Mouse (Mus musculus) embryo, embryonic 11.5 days (tissue): ENCODE results near the gene 1110008P14Rik.
"Not testable (repeated sequence)": the region's sequence is repeated elsewhere in the genome, so short reads cannot be mapped to it uniquely, and the experiment has no call there.

ENCODE experiments used
- DNase-seq: peaks from one replicate; pipeline ENCODE4 v3.0.0-alpha.2; 2012; ENCODE audit warnings: low read depth, low spot score

1110008P14Rik gene

DNA sequence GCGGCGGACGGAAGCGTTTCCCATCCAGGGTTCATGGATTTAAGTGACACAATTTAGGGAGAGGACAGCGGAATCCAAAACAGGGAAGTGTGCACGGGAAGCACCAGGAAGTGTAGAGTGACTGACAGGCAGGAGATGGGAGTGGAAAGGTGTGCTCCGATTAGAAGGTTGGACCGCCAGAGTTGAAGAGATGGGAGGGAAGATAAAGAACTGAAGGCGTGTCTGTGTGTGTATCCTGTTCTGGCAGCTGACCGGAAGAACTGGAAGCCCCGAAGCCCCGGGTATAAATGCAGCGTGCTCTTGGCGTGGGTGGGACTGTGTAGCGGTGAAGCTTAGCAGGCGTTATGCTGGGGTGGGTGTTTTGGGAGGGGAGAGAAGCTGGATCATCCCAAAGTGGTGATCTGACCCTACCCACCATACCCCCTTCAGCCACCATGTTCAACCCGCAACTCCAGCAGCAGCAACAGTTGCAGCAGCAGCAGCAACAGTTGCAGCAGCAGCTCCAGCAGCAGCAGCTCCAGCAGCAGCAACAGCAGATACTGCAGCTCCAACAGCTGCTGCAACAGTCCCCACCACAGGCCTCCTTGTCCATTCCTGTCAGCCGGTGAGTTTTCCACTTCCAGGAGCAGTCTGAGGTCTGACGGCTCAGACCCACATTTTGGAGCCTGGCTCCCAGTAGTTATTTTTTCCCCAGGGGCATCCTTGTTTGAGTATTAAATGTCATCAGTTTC is 18.2 kb downstream of the 1110008P14Rik start:
- DNase-seq: peak; percentile 14

DNA sequence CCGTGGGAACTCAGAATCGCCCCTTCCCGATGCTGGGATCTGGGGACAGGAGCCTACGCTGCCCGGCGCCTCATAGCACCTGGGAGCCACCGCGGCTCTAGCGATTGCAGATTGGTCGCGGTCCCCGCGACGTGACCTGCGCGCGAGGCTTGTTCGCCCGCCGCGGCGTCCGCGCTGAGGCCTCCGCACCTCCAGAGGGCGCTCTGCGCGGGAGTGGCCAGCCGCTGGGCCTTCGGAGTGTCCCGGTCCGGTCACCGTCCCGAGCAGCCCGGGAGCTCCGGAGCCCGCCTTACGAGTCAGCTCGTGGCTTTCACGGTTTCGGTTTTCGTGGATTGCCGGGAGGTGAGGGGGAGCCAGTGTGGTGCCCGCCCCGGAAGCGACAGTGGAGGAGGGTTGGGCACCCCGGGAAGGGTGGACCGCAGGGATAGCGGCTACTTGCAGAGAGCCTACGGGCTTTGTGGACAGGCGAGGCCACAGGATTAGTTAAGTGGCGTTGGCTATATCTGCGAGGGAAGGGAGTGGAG is 18.9 kb downstream of the 1110008P14Rik start:
- DNase-seq: peak; percentile 79

DNA sequence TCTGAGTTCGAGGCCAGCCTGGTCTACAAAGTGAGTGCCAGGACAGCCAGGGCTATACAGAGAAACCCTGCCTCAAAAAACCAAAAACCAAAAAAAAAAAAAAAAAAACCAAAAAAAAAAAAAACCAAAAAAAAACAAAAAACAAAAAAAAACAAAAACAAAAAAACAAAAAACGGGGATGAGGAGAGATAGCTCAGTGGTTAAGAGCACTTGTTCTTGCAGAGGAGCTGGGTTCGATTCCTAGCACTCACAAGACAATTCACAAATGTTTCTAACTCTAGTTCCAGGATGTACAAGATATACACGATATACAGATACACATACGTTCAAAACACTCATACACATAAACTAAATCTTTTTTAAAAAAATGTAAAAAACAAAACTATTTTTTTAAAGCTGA is 19.5 kb downstream of the 1110008P14Rik start:
- DNase-seq: not testable (repeated sequence)

DNA sequence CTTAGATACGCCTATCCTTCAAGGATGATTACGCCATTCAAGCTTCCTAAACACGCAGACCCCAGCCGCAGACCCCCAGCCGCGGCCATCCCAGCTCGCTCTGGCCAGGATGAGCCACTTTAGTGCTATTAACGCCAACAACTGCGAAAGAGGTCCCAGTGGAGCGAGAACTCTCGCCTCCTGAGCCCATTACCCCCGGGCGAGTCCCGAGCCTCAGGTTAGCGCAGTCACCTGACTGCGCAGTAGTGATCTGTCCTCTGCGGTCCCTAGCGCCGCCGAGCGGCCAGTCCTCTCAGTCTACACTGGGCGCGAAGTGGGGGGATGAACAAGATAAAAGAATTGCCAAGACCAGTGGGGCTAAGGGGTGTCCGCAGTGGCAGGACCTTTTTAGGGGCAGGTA is 20.3 kb downstream of the 1110008P14Rik start:
- peak; percentile 29 for DNase-seq

DNA sequence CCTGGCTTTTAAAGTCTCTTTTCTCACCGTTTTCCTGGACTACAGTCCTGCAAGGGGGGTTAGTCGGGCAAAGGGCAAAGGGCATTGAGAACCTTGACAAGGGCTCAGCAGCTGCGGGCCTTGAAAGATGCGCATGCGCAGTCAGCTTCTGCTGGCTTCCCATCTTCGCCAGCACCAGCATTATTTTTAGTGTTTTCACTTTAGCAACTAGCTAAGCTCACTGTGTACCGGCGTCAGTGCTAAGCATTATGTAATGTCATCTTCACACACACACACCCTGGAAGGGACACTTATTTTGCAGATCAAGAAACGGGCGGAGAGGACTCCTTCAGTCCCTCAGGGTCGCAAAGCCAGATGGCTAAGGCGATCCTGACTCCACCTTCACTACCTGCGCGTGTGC is 21.0 kb downstream of the 1110008P14Rik start:
- peak; percentile 56 for DNase-seq

DNA sequence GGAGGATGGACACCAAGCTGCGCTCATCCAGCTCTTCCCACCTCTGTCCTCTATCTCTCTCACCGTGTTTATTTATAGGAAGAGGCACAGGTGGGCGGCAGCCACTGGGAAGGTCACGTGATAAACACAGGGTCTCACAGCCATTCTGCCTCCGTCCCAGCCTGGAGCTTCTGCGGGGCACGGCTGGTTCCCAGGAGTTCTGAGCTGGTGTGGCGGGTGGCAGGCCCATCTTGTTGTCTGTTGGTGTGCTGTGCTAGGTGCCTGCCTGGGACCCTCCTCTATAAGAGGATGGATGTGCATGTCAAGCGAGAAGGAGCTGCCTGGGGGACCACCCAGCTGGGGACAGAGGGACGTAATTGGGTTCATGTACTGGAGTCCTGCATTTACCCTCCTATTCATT is 23.4 kb downstream of the 1110008P14Rik start:
- DNase-seq: no peak

DNA sequence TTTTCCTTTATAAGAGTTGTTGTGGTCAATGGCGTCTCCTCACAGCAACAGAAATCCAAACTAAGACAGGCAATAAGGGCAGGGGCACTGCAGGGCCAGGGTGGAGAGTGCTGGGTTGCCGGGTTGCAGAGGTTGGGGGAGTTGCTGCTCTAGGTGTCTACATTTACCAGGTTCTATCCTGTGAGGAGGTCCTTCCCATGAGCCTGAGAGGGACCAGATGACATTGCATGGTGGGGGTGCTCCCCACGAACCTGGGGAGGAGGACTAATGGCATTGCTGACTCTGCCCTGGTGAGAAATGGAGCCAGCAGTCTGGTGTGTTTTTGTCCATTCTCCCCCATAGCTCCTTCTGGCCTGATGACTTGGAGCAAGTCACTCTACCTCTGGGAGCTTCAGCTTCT is 24.0 kb downstream of the 1110008P14Rik start:
- no peak for DNase-seq

DNA sequence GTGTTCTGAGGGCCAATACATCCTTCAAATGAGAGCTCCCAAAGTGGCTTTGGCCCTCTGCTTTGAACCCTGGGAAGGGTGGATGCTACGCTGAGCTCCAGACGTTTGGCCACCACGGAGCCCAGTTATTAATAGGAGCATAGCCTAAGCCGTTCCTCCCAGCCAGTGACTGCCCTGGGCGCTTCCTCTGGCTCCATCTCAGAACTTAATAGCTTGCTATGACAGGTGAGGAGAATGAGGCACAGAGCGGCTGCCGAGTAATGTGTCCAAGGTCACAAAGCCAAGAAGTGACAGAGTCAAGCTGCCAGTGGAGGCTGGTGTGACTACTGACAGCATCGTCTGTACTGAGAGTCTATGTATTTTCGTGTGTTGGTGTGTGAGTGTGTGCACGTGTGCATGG is 25.5 kb downstream of the 1110008P14Rik start:
- DNase-seq: no peak

DNA sequence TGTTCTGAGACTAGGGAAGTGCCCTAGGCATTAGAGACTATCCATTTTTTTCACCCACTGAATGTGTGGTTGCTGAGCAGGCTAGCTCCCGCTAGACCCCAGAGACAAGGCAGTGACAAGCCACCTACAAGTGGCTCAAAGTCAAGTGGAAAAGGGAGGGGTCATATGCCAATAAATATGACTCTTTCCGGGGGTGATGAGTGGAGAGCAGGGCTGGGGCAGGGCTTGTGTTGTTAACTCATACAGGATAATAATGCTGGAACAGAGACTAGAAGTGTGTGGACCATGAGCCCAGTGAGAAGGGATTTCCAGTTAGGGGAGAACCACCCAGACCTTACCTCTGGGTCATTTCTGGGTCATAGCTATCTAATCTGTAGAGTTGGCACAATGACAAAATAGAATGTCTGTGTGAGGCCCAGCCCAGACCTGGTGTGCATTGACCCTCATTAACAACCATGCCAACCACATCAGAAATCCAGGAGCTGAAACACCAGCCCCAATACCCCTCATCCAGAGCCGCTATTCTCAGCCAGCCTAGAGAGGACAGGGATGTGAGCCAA is 27.3 kb downstream of the 1110008P14Rik start:
- no peak for DNase-seq

DNA sequence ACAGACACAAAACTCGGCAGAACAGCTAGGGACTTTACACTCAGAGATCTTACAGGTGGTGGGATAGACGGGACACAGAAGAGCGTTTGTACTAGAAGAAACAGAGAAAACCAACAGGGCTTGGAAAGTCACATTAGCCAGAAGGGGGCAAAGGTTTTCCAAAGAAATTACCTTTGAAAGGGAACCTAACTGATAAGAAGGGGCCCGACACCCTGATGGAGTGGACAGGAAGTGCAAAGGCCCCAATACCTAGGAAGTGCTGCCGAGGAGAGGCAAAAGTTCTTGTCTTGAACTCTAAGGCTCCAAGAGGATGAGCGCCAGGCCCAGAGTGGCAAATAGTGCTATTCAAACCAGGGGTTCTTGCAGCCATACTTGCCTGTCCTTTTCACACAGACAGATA is 27.9 kb downstream of the 1110008P14Rik start:
- DNase-seq: no peak

DNA sequence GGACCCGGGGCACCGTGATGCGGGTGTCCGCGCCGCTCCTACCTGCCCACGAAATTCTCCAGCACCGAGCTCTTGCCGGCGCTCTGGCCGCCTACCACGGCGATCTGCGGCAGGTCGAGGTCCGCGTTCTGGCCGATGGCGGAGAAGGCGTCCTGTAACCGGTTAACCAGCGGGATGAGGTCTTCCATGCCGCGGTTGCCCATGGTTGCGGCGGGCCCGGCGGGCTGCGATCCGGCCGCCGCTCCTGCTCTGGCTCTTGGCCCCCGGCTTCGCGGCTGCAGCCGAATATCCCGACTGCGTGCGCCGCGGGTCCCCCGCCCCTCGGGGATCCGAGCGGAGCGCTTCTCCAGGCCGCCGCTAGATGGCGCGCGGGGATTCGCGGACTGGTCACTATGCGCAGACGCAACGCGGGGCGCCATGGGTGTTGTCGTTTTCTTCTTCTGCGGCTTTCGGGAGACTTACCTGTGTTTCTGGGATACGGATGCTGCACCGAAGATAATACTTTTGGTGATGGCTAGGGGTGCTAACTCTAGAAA is 28.7 kb downstream of the 1110008P14Rik start, which contains the start of gene Dnm1:
Gene Dnm1, minus strand, starts transcription at position 332 of the 536 bp plus-strand sequence.
- peak; percentile 83 for DNase-seq

DNA sequence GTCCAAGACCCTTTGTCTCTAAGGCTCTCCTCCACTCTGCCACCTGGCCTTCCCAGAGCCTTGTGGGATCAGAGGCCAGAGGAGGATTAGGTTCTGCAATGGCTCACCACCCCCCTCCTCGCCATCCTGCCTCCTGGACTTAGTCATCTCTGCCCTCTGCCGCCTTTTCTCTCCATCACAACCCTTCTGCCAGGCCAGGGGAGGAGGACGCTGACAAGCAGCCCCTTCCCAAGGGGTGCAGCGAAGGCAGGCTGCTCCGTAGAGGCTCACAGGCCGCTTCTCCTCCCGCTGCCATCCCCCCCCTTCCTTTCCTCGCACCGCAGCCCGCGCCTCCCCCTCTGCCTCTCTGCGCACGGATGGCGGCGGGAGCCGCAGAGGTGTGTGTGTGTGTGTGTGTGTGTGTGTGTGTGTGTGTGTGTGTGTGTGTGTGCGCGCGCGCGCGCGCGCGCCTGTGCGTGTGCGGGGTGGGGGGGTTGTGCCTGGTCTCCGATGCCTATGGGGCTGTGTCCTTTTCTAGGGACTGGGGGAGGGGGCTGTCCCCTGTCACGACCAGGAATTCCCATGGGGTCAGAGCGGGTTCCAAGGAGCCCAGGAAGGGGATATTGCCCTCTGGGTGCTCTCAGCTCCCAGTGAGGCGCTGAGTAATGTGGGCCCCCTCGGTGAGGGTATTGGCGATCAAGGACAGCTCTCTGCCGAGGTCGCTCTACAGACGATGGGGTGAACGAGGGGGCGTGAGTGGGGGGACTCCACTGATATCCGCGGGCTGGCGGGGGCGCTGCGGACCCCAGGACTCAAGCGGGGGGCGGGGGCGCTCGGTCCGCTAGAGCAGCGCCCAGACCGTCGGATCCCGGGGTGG is 29.4 kb downstream of the 1110008P14Rik start, which contains the start of gene Ciz1:
Gene Ciz1, plus strand, starts transcription at position 177 of the 856 bp plus-strand sequence.
- peak; percentile 22 for DNase-seq

DNA sequence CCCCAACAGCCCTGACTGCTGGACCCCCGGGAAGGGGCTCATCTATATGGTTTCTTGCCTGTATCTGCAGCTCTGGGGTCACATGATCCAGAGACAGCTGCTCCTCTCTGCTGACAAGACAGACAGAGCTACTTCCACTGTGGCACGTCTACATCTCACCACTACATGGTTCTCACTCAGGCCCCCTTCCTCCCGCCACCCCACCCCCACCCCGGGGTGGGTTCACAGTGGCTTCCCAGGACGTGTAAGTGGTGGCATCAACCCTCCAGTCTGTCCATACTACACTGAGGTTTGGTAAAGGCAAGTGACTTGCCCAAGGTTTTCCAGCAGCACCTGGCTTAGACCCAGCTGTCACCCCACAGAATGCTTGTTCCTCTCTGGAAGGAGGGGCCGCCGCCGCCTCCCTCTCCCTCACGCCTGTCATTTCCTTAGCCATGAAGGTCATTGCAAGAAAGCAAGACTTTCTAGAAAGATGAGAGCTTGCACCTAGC is 30.2 kb downstream of the 1110008P14Rik start:
- no peak for DNase-seq

DNA sequence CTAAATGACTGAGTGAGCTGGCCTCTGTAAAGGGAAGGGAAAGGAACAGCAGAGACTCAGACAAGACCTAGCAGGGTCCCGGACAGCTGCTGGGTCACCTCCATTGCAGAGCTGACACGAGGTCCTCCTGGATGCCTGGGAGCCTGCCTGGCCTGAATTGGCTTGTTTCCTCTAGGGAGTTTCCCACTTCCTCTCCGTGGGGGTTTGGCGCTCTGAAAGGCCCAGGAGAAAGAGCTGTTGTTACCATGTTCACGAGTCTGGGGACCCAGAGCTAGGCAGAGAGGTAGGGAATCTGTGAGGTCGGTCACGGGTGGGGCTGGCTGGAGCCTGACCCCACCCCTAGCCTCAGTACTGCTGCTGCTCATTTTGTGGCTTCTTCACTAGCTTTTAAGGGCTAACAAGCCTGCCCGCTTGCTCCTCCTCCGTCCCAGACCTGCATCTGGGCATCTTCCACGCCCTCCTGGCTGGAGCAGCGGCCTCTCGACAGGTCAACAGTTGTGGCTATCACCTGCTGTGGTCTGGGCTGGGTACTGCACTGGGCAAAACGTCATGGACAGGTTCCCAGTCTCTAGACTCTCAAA is 31.2 kb downstream of the 1110008P14Rik start:
- no peak for DNase-seq

DNA sequence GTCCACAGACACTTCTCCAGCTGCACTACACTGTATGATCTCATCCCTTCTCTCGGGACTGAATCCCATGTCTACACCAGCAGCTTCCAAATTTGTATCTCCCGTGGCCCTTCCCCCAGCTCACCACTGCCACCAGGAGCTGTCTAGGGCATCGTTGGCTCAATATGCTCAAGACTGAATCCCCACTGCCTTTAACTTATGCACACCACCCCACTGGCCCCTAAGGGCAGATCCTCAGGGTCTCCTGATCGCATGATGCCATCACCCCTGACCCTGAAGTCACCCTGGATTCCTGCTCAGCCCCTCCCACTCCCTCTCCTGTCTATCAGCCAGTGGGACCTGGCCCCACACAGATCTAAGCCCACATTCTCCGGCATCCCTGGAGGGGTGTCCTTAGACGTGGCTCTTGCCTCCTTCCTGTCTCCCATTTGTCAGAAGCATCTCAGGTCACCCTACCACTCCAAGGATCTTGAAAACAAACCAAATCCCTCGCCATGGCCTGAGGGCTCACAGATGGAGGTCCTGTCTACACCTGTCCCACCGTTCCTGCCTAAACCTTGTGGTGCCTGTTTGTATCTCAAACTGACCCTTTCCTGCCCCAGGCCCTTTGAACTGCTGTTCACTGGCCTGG is 32.0 kb downstream of the 1110008P14Rik start:
- DNase-seq: no peak

DNA sequence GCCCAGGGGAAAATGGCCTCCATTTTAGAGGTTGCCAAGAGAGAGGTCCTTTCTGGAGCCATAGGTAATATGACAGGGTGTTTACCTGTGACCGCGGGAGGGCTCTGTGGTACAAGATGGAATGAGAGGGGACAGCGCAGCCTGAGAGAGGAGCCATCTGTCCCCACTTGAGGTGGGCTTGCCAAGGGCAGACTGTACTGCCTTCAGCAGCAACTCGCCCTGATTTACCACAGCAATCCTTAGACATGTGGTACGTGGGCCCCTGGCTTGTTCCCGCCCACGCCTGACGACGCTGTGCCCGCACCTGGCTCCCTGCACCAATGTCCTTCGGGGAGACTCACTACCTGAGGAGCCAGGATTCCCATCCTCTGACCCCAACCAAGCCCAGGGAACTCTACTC is 33.4 kb downstream of the 1110008P14Rik start:
- no peak for DNase-seq

DNA sequence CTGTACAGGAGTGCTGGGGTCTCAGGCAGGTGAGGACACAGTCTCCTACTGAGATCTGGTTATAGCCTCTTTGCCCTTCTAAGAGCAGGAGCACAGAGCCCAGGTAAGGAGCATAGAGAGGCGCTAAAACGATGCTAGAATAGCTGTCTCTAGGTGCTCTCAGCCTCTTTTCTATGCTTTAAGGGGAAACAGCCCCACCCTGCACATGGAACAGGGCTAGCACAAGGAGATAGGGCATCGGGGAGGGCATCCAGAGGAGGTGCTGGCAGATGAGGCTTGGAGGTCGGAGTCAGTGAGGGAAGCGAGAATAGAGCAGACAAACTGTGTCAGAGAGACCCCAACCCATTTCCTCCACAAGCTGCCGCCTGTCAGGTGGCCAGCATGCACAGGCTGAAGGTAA is 34.7 kb downstream of the 1110008P14Rik start:
- DNase-seq: no peak

DNA sequence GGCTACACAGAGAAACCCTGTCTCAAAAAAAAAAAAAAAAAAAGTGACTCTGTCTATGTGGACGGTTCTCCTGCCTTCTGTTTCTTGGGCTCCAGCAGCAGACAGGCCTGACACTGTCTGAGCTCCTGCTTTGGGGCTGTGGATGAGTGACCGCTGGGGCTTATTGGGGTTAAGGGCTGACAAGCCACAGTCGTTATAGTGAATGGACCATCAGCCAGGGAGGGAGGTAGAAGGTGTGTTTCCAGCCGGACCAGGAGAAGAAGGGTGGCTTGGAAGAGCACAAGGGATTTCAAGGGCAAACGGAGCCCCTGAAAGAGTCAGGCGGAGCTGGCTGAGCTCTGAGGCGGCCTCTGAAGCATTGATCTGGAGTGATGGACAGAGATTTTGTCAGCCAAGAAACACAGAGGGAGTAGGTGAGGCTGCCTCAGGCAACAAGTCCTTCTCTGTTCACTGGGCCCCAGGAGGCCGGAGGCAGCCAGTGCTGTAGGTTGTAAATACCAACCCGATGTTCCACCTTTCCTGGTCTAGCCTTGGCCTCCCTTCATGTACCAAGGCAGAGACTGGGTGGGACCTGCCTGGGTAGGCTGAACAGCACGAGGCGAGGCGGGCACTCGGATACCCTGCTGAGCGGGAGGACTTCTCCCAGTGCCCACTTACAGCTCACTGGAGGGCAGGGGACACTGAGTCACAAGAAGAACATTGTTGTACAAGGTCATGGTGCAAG is 37.0 kb downstream of the 1110008P14Rik start:
- DNase-seq: no peak

DNA sequence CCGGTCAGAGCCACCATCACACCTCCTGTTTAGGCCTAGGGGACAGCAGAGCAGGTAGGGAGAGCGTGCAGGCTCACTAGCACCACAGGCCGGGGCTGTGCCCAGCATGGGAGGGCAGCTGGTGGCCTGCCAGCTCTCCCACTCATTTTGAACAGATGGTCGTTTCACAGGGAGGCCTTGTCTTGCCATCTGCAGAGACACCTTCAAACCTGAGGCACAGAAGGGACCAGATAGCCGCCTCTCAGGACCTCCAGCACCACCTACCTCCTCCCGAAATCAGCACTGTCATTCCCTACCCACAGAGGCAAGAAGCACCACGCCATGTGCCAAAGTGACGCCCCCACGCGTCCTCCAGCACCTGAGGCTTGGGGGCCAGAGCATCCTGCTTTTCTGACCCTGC is 37.7 kb downstream of the 1110008P14Rik start:
- DNase-seq: no peak

DNA sequence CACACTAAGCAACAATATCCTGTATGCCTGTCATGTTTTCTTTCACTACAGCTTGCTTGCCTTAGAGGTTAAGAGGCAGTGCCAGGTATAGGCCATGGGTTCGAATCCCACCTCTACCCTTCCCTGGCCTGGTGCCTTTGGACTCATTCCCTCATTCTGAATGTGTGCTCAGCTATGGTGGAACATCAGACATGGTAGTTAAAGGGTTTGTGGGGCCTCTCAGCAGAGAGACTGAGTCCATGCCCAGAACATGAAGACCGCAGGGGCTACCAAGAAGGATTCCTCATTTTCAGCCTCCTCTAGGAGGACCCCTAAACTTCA is 38.4 kb downstream of the 1110008P14Rik start:
- DNase-seq: no peak
